Mouse (Mus musculus) E14TG2a.4 (cell line): Measurements from ENCODE around the gene Ermard.

Source experiments
- CTCF ChIP-seq: conservative IDR thresholded peaks from 2 replicates; pipeline ENCODE4 v1.5.1; 2014; ENCODE audit warnings: low read length
- NANOG ChIP-seq: IDR thresholded peaks from 2 replicates; pipeline ENCODE4 v1.6.1; 2014; ENCODE audit warnings: borderline replicate concordance, low read length, mixed read lengths
- POU5F1 ChIP-seq: IDR thresholded peaks from 2 replicates; pipeline ENCODE4 v1.6.1; 2014; ENCODE audit warnings: low read length, borderline replicate concordance

GRCm38 (mm10) chr17:15107143-15107649 lies 66.2 kb downstream of the Ermard start:
- TF ChIP-seq NANOG (no peak), CTCF (no peak), POU5F1 (no peak)
